Mouse (Mus musculus): ENCODE results near the gene Ikzf4.

- TF ChIP-seq CTCF (conservative IDR thresholded peaks at IDR 0.05; ENCODE audit: low read length) (no peak), POU5F1 (IDR thresholded peaks at IDR 0.05; ENCODE audit: borderline replicate concordance, low read length) (no peak), NANOG (IDR thresholded peaks at IDR 0.05; ENCODE audit: borderline replicate concordance, low read length) (no peak)
Observed at GRCm38 (mm10) chr10:128671148-128671547, 25.4 kb upstream of the Ikzf4 start.

Data from E14TG2a.4 (cell line).